Mouse (Mus musculus) layer of hippocampus, postnatal 14 days (tissue): ENCODE measurements around the gene Setd4. TPM values are rescaled to one million over a fixed set of nuclear protein-coding genes. Genes with fewer than 3 reads are reported as not detected.

Experiments
- DNase-seq, 2 experiments: peaks; one replicate each; pipeline ENCODE4 v3.0.0; 2021 to 2022; ENCODE audit warnings: low spot score in 2 of 2, mixed read lengths in 1 of 2
- total RNA-seq, 2 experiments: library from RNA; stranded (reverse); gene quantifications; 2 replicates each; pipeline ENCODE4 v1.2.3; 2021

The Setd4 gene
- total RNA-seq, 2 experiments from 2014 or later, result 9.5 to 10.7 TPM

DNA sequence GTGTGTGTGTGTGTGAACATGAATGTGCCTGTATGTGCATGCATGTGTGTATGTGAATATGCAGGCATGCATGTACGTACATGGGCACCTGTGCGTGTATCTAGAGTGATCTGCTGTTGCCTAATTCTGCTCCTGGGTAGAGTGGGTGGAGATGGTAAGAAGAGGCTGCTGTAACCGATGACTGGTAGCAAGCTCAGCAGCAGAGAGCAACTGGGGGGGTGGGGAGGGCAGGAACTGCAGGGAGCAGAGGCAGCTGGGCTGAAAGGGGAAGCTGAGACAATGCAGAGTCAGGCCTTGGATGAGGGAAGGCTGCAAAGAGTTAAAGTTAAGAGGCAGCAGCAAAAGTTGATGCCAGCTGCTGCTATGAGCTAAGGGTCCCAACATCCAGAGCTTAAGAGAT lies 56.7 kb downstream of the Setd4 start:
- no peak for DNase-seq

- DNase-seq, result no peak
These were observed 57.4 kb downstream of the Setd4 start for GRCm38 (mm10) chr16:93546354-93546965.

GRCm38 (mm10) chr16:93544931-93545330 lies 58.9 kb downstream of the Setd4 start:
- no peak for DNase-seq

GRCm38 (mm10) chr16:93543704-93544103 lies 60.2 kb downstream of the Setd4 start:
- DNase-seq, result peak; percentile 64 to 90

DNA sequence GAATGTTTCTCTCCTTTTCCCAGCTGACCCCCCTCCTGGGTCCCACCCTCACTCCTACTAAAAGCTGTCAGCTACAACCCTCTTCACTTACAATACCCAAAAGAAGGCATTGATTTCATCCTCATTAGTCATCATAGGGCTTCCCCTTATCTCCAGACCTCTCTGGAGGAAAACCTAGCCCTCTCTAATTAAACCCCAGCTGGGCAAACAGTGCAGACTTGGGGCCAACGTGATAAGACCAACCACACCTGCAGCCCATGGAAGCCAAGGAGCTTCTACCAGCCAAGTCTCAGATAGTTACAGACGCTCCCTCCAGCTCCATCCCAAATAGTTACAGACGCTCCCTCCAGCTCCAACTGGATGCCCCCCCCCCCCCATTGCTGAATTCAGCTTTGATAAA lies 64.0 kb downstream of the Setd4 start:
- no peak for DNase-seq

- DNase-seq, result no peak
These were observed 68.6 kb downstream of the Setd4 start for GRCm38 (mm10) chr16:93535151-93535853.

Other genes starting within 250 kb of the Setd4 start
- gene Cbr1, start 1.8 kb upstream of the Setd4 start, total RNA-seq, result 10 to 100 TPM; 59.4 to 63.7 TPM
- 1 to 10 TPM; 1.9 to 2.0 TPM for gene Gm5678, start 24.0 kb upstream of the Setd4 start, total RNA-seq
- 10 to 100 TPM; 10.7 to 14.1 TPM for gene Cbr3, start 79.2 kb upstream of the Setd4 start, total RNA-seq
- 100 to 1,000 TPM in 1 of 2 experiments, 10 to 100 TPM in 1; 98.2 to 104 TPM for gene Dop1b, start 107.8 kb upstream of the Setd4 start, total RNA-seq
- gene Morc3, start 228.1 kb upstream of the Setd4 start, total RNA-seq, result 10 to 100 TPM; 32.1 to 36.1 TPM